Mouse (Mus musculus): ENCODE measurements around the gene Manf.

- TF ChIP-seq POLR2A (IDR thresholded peaks at IDR 0.05; ENCODE audit: low read depth, low read length) (no peak), CTCF (IDR thresholded peaks at IDR 0.05; ENCODE audit: extremely low read depth, insufficient read length, insufficient replicate concordance, low read depth, low read length) (no peak)
Observed at GRCm38 (mm10) chr9:106818191-106818590, 73.6 kb downstream of the Manf start.
